Mouse (Mus musculus) myocyte (in vitro differentiated cells): ENCODE measurements around the gene Fam118b.

ENCODE experiments used
- E2F4 ChIP-seq: IDR thresholded peaks from one replicate; pipeline ENCODE4 v1.6.1; 2011; ENCODE audit warnings: mild to moderate bottlenecking, control low read depth, moderate library complexity; ENCODE audit not compliant: insufficient read depth
- MYOD1 ChIP-seq, 3 experiments: IDR thresholded peaks; one replicate each; pipeline ENCODE4 v1.6.1; 2011; ENCODE audit warnings: control low read depth in 2 of 3, low read depth in 2 of 3, mild to moderate bottlenecking in 2 of 3, moderate library complexity in 1 of 3; ENCODE audit not compliant: insufficient read length in 2 of 3, control insufficient read depth in 1 of 3
- MYOG ChIP-seq, 3 experiments: IDR thresholded peaks; one replicate each; pipeline ENCODE4 v1.6.1; 2011; ENCODE audit warnings: control low read depth in 2 of 3, low read depth in 2 of 3, mild to moderate bottlenecking in 2 of 3; ENCODE audit not compliant: insufficient read length in 2 of 3, control insufficient read depth in 1 of 3, insufficient read depth in 1 of 3
- POLR2A ChIP-seq: IDR thresholded peaks from one replicate; pipeline ENCODE4 v1.6.1; 2011; ENCODE audit warnings: low read depth, mild to moderate bottlenecking, control low read depth, moderate library complexity; ENCODE audit not compliant: insufficient read length
- POLR2AphosphoS2 ChIP-seq: IDR thresholded peaks from one replicate; pipeline ENCODE4 v1.6.1; 2011; ENCODE audit warnings: low read depth, control low read depth; ENCODE audit not compliant: insufficient read length
- SRF ChIP-seq: IDR thresholded peaks from one replicate; pipeline ENCODE4 v1.6.1; 2011; ENCODE audit warnings: low read depth; ENCODE audit not compliant: control insufficient read depth, insufficient read length
- TCF12 ChIP-seq: IDR thresholded peaks from one replicate; pipeline ENCODE4 v1.6.1; 2011; ENCODE audit warnings: mild to moderate bottlenecking, control low read depth; ENCODE audit not compliant: poor library complexity, insufficient read depth, severe bottlenecking

GRCm38 (mm10) chr9:35239734-35240133 is 27.9 kb downstream of the Fam118b start:
- no peak for TF ChIP-seq MYOG (IDR thresholded peaks at IDR 0.05; ENCODE audit: control insufficient read depth in 1 of 3, insufficient read depth in 1 of 3, insufficient read length in 2 of 3, low read depth in 2 of 3)
- TF ChIP-seq MYOD1 (IDR thresholded peaks at IDR 0.05; ENCODE audit: control insufficient read depth in 1 of 3, insufficient read length in 2 of 3, low read depth in 2 of 3): no peak
- no peak for TF ChIP-seq POLR2A
- no peak for TF ChIP-seq TCF12
- TF ChIP-seq E2F4: no peak
- TF ChIP-seq SRF: no peak
- no peak for TF ChIP-seq POLR2AphosphoS2
